Mouse (Mus musculus) forelimb bud, embryonic 11.5 days (tissue): Measurements from ENCODE around the gene Ppfia4.

Experiments used
- DNase-seq: peaks from one replicate; pipeline ENCODE4 v3.0.0-alpha.2; 2012; ENCODE audit warnings: low read depth, low spot score

Gene Ppfia4

GRCm38 (mm10) chr1:134298636-134299411 lies 33.9 kb downstream of the Ppfia4 start:
- DNase-seq, result no peak

GRCm38 (mm10) chr1:134297265-134297664 lies 35.5 kb downstream of the Ppfia4 start:
- DNase-seq, result no peak

DNA sequence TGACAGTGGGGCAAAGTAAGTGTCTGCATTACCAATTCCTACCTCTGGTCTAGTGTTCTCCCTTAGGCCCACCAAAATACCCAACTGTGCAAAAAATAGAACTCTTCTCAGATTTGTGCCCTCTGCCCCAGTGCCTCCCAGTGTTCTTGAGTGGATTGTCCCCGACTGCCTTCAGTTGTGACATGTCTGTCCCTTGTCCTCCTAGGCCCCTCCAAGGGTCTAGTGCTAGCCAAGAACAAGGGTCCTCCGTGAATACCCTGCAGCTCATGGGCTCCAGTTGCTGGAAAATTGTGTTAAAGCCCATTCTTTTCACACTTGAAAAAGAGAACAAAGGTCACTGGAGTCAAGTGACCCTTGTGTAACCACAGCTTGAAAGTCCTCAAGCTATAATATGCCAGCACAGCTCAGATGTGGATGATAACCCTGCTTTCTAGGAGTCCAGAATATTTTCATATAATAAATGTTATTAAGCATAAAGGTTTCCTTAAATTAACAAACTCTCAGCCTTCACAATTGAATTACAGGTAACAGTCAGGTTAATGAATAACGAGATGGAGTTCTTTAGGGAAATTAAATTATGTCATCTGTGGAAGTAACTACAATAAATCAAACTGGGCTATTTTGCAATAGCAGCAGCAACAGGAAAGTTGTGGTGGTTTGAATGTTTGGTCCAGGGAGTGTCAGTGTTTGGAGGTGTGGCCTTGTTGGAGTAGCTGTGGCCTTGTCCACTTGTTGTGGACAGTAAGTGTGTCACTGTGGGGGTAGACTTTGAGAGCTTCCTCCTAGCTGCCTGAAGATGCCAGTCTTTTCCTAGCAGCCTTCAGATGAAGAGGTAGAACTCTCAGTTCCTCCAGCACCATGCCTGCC lies 38.8 kb downstream of the Ppfia4 start:
- no peak for DNase-seq

GRCm38 (mm10) chr1:134293276-134293675 lies 39.5 kb downstream of the Ppfia4 start:
- DNase-seq, result no peak

- DNase-seq, result no peak
These were observed 40.1 kb downstream of the Ppfia4 start for GRCm38 (mm10) chr1:134292601-134293000.

DNA sequence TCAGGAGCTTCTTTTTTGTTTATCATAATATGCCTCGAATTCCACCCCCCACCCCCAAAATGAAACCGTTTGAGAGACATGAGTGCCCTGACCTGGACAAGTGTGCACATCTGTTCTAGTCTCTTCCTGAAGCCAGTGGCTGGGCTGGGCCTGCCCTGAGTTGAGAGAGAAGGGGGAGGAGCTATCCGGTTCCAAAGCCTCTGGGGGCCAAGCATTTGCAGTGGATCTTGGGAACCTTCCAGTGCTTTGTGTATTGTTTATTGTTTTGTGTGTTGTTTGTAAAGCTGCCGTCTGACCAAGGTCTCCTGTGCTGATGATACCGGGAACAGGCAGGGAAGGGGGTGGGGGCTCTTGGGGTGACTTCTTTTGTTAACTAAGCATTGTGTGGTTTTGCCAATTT lies 40.7 kb downstream of the Ppfia4 start:
- DNase-seq, result no peak

DNA sequence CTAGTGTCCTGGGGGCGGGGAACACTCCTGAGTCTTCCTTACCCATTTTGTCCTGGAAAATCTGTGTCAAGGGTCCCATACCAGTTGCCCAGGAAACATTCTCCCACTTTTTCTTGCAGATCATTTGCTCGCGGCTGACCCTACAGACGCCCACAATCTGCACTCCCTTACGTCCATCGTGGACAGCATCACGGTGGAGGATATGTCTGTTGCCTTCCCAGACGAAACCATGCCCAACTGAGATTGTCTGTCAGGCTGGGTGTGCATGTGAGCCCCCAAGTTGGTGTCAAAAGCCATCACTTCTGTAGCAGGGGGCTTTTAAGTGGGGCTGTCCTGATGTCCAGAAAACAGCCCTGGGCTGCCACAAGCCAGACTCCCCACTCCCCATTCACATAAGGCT lies 41.2 kb downstream of the Ppfia4 start:
- DNase-seq, result no peak

DNA sequence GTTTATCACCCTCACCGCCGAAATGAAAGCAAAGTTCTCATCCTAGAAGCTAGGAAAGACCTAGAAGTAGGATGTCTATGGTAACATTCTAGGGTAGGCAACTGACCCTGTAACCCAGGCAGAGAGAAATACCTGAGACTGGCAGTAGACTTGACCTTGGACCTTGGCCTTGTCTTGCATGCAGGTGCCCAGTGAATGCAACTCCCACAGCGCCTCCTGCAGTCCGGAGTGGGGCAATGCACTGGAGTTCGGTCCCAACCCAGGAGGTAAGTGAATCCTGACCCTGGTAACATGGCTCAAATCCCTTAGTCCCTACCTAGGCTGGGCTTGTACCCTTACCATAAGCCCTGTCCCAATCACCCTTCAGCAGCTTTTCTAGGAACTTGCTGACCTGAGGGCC lies 41.8 kb downstream of the Ppfia4 start:
- DNase-seq, result no peak

GRCm38 (mm10) chr1:134290300-134290699 lies 42.4 kb downstream of the Ppfia4 start:
- DNase-seq, result no peak

DNA sequence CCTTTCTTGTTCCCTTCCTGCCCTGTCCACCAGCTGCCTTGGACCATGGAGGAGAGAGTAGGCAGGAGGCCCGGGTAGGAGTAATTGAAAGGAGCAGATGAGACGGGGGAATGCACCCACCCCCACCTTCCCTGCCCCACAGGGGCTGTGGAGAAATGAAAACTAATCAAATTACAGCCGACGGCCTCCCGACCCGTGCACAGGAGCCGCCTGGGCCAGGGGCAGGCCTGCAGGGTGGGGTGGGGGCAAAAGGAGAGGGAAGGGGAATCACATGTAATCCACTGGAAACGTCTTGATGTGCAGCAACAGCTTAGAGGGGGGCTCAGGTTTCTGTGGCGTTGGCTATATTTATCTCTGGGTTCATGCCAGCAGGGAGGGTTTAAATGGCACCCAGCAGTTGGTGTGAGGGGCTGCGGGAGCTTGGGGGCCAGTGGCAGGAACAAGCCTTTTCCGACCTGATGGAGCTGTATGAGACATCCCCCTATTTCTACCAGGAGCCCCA lies 43.1 kb downstream of the Ppfia4 start, which contains the start of gene Myog:
Gene Myog (plus strand): TSS at position 392 of the 502 bp plus-strand sequence.
- DNase-seq, result no peak

- no peak for DNase-seq
These were observed 44.5 kb downstream of the Ppfia4 start for GRCm38 (mm10) chr1:134288239-134288638.

- DNase-seq, result no peak
These were observed 47.1 kb downstream of the Ppfia4 start for GRCm38 (mm10) chr1:134285458-134286120.

DNA sequence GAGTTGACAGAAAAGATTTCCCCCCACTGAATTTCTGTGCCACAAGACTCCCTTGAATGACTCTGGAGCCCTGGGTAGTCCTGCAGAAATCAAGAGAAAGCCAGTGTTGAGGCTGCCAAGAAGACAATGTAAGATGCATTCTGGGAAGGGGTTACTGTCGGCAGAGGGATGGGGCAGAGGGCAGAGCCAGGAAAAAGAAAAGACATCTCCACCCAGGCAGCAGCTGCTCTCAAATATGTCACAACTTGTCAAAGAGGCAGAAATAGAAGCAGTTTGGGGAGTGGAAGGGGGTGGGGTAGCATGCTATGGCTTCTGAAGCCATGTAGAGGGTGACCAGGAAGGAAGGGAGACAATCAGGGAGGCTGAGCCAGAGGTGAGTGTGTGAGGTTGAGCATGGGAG lies 49.6 kb downstream of the Ppfia4 start:
- no peak for DNase-seq

DNA sequence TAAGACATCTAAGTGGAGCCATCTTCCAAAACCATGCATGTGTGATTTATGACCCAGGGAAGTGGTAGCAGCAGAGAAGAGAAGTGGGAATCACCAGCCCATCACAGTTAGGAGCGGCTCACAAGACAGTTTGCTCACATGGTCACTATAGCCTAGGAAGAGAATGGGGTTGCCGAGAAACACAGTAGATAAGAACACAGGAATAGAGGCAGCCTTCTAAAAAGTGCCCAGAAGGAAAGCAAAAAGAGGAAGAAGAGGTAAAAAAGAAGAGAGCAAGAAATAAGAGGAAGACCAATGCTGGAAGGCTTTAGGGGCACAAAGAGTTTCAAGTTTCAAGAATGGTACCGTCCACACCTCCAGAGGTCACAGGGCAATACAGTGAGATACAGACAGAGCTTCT lies 50.4 kb downstream of the Ppfia4 start:
- no peak for DNase-seq

GRCm38 (mm10) chr1:134281563-134281962 lies 51.2 kb downstream of the Ppfia4 start:
- DNase-seq, result no peak

DNA sequence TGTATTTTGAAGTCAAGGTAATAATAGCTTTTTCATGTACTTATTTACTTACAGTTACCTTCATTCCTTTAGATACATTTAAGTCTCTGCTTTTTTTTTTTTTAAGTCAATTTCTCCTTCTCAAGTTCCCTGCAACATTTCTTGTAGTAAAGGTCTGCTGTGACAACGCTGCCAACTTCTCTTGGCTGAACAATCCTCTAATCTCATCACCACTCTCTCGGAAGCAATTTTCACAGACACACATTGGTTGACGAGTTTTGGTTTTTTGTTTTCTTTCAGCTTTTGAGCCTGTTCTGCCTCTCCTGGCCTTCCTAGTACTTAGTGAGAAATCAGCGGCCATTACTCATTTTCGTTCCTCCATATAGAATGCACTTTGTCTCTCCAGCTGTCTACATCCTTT lies 52.6 kb downstream of the Ppfia4 start:
- no peak for DNase-seq

DNA sequence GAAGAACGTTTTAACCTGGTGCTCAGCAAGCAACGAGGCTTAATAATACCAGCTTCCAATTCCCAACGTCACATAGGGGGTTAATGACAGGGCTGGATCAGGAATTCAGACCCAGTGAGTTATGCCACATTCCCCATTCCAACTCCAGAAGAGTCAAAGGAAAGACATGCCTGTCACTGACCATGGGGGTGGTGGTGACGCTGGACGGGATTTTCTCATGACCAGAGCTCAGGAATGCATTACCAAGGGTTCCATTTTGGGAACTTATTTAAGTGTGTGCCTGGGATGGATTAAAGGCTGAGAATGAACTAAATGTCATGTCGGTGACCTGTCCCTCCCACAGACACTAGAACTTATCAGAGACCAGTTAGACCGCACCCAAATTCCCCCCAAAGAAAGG lies 55.9 kb downstream of the Ppfia4 start:
- DNase-seq, result no peak

GRCm38 (mm10) chr1:134275616-134276464 lies 56.9 kb downstream of the Ppfia4 start:
- no peak for DNase-seq

DNA sequence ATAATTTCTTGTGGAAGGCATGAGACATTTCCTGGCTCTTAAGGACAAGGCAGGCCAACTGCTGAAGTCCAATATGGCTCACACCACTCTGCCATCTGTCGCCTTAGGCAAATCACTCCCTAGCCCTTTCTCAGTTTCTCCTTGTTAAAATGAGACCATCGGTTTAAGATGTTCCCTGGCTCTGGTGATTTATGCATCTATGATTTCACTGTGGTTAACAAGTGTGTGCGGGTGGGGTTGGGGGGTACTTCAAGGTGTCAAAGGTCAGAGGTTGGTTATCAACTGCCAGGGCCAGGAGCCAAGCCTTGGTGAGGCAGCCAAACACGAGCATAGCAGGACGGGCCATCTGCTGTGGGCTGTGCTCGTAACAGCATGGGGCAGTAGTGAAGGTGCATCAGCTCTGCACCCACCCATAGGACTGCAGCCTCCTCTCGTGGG lies 58.2 kb downstream of the Ppfia4 start:
- DNase-seq, result no peak

GRCm38 (mm10) chr1:134273493-134274395 lies 59.0 kb downstream of the Ppfia4 start:
- no peak for DNase-seq
